Mouse (Mus musculus) adrenal gland (tissue): ENCODE results near the gene Gm10638.

ENCODE experiments used
- intact Hi-C: fragments of 180-260 bp; cut with DNase I; formaldehyde crosslinking; loops from one replicate; pipeline ENCODE4 v1.15.1; 2025

Gene Gm10638

GRCm38 (mm10) chr8:86735446-86736111 lies 9.9 kb upstream of the Gm10638 start:
- intact Hi-C loops = no loop called here

- intact Hi-C loops = no loop called here
Observed at GRCm38 (mm10) chr8:86740899-86741298, 4.6 kb upstream of the Gm10638 start.

GRCm38 (mm10) chr8:86741627-86742026 lies 3.9 kb upstream of the Gm10638 start:
- intact Hi-C loops = no loop called here

- intact Hi-C loops = no loop called here
Observed at GRCm38 (mm10) chr8:86742605-86743345, 2.7 kb upstream of the Gm10638 start.

GRCm38 (mm10) chr8:86744313-86745220 lies 932 bp upstream of the Gm10638 start:
- intact Hi-C loops = no loop called here

- intact Hi-C loops = no loop called here
Observed at GRCm38 (mm10) chr8:86745935-86746441, 489 bp downstream of the Gm10638 start.

- intact Hi-C loops = no loop called here
Observed at GRCm38 (mm10) chr8:86746511-86746910, 1.0 kb downstream of the Gm10638 start.

- intact Hi-C loops = no loop called here
Observed at GRCm38 (mm10) chr8:86749842-86750241, 4.3 kb downstream of the Gm10638 start.

GRCm38 (mm10) chr8:86756948-86757733 lies 11.6 kb downstream of the Gm10638 start:
- intact Hi-C loops = no loop called here

GRCm38 (mm10) chr8:86758651-86759050 lies 13.2 kb downstream of the Gm10638 start:
- intact Hi-C loops = no loop called here

GRCm38 (mm10) chr8:86759090-86759491 lies 13.6 kb downstream of the Gm10638 start:
- intact Hi-C loops = no loop called here

- intact Hi-C loops = no loop called here
Observed at GRCm38 (mm10) chr8:86760746-86761145, 15.2 kb downstream of the Gm10638 start.

- intact Hi-C loops = no loop called here
Observed at GRCm38 (mm10) chr8:86762806-86763205, 17.3 kb downstream of the Gm10638 start.

- intact Hi-C loops = no loop called here
Observed at GRCm38 (mm10) chr8:86765155-86765554, 19.7 kb downstream of the Gm10638 start.

GRCm38 (mm10) chr8:86765669-86766068 lies 20.2 kb downstream of the Gm10638 start:
- intact Hi-C loops = no loop called here

- intact Hi-C loops = no loop called here
Observed at GRCm38 (mm10) chr8:86766548-86767211, 21.2 kb downstream of the Gm10638 start.

GRCm38 (mm10) chr8:86768499-86768898 lies 23.0 kb downstream of the Gm10638 start:
- intact Hi-C loops = no loop called here

- intact Hi-C loops = no loop called here
Observed at GRCm38 (mm10) chr8:86769945-86770715, 24.6 kb downstream of the Gm10638 start.

- intact Hi-C loops = no loop called here
Observed at GRCm38 (mm10) chr8:86779207-86779606, 33.7 kb downstream of the Gm10638 start.
